Mouse (Mus musculus) cerebellum, adult 18-20 months (tissue): ENCODE measurements at regions not wholly inside any gene's neighbourhood (a gene's known extent, or its start where the extent isn't known, plus 50 kb on each side); places are given as distances from the start of the nearest gene placed in this dataset.
A peak's percentile ranks its signal among the peaks of the same experiment; 100 is the strongest.
"Not testable (repeated sequence)": the region's sequence is repeated elsewhere in the genome, so short reads cannot be mapped to it uniquely, and the experiment has no call there.

Experiments
- DNase-seq, 2 experiments: peaks; one replicate each; pipeline ENCODE4 v3.0.0; 2021

DNA sequence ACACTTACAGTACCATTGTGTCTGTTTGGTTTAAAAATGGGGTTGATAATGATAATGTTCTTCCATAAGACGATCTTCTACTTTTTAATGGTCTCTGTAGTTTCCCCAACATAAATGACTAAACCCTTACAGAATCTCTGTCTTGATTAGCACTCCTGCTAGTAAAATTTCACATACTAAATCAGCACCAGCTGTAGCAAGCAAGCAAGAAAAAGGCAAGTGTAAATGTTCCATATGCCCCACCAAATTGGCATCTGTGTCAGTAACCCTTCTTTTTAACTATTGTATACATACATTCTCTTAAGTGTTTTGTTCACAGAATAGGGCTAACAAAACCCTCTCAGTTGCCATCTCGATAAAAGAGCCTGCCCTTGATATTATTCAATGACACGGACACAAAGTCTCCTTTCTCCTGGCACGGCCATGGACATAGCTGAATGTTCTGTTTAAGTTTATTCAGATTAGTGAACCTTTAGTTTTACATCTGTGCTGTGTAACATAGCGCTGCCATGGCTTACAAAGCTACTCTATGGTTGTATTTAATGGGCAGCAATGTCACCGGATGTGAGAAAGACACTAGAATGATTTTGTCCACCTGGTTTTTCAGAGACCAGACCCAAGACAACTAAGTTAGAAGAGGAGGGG is 414.3 kb downstream of the Gtdc1 start:
- DNase-seq = no peak

DNA sequence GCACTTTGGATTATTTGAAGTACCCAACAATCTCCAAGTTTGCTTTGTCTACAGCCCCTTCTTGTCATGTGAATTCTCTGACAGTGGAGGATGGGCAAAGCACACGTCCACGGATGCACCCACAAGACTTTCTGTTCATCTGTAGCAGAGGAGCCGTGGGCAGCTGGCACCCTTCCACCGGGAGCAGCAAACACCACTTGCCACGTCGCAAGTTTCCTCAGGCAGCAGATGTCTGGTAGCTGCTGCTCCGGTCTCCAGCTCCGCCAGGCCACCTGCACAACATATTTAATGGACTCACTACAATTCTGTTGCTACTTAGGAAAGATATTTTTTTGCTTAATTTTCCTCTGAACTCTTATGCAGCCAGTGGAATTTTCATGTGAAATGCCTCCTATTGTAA is 415.1 kb downstream of the Gtdc1 start:
- DNase-seq = no peak

DNA sequence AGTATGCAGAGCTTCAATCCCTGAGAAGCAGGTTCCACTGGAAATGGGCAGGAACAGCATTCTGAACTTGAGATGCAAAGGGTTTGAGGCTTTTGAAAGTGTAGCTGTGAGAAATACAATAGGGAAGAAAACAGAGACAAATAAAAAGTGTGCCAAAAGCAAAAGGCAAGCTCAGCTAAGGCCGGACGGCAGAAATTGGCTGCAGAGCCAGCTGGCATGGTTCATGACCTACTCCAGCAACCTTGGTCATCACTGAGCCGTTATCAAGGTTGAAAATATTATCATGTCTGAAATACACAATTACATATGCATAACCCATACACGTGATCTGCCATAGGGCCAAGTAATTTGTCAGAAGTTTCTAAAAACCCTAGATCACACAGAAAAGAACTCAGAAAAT is 418.4 kb downstream of the Gtdc1 start:
- DNase-seq = peak in 1 of 2 experiments; percentile 4

DNA sequence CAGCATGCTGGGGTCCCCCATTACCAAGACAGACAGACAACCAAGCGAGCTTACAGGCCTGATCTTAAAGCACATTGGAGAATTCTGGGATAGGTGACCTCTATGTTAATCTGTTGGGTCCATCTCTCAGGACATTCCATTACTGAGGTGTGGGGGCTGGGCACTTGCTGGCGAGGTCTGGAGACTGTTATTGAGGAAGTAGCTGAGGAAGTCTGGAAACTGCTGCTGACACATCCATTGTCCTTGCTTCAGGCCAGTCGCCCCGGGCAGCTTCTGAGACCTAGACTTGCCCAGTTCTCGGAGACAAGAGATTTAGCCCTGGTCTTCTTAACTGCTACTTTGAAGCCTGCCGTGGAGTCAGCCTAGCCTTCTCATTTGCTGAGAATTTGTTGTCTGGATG is 423.2 kb downstream of the Gtdc1 start:
- DNase-seq = no peak

DNA sequence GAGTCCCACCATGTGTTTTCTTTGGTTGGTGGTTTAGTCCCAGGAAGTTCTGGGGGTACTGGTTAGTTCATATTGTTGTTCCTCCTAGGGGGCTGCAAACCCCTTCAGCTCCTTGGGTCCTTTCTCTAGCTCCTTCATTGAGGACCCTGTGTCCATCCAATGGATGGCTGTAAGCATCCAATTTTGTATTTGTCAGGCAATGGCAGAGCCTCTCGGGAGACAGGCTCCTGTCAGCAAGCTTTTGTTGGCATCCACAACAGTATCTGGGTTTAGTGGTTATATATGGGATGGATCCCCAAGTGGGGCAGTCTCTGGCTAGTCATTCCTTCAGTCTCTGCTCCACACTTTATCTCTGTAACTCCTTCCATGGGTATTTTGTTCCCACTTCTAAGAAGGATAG is 436.7 kb downstream of the Gtdc1 start:
- DNase-seq = not testable (repeated sequence)

DNA sequence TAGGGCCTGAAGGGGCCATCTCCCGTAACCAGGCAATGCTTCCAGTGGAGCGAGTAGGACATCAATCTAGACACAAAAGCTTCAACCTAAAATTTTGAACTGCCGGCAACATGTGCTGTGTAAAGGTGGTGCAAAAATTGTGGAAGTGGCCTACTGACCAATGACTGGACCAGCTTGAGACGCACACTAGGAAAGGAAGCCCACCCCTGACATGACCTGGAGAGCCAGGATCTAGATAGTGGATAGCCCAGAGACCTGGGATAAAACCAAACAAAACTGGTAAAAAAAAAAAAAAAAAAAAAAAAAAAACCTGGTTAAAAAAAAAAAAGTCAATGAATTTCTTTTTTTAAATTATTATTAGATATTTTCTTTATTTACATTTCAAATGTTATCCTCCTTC is 437.2 kb downstream of the Gtdc1 start:
- DNase-seq = no peak

DNA sequence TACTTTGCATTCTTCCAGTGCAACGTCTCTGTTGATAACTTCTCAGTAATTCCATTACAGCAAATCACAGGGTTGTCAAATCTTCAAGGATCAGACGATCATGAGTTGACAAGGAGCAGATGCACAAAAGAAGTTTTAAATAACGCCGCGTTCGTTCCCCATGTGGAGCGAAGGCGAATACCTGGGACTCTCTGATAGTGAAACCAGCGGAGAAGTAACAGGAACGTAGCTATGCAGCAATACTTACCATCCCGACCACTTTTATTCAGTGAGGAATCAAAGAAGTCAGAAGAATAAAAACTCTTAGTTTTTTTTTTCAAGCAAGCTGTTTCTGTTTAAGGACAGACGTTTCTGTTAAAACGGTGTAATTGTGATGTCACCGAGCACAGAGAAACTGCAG is 441.6 kb downstream of the Gtdc1 start:
- no peak for DNase-seq

DNA sequence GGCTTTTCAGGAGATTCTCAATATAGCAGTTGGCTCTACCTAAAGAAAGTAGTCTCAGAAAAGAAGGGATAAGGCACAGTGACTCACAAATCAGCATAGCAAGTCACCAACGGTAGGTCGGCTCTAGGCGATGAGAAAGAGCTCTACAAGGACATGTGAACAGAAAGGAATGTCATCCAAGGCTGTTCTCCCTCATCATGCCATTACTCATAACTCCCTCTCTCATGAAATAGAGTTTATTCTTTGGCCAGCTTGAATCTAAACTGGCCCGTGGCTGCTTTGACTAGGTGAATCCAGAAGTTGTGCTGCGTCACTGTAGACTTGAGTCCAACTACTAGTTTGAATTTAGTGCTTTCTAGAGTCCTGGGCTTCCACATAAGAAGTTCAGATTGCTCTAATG is 447.7 kb downstream of the Gtdc1 start:
- DNase-seq = no peak

DNA sequence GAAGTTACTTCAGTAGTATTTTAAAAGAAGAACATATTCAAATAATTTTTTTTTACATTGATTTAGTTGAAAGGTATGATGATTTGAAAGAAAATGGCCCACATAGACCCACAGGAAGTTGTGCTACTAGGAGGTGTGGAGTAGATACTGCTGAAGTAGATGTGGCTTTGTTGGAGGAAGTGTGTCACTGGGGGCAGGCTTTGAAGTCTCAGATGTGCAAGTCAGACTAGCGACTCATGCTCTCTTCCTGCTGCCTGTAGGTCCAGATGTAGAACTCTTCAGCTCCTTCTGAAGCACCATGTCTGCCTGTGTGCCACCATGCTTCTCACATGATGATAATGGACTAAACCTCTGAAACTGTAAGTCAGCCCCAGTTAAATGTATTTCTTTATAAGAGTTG is 452.0 kb downstream of the Gtdc1 start:
- DNase-seq = no peak

DNA sequence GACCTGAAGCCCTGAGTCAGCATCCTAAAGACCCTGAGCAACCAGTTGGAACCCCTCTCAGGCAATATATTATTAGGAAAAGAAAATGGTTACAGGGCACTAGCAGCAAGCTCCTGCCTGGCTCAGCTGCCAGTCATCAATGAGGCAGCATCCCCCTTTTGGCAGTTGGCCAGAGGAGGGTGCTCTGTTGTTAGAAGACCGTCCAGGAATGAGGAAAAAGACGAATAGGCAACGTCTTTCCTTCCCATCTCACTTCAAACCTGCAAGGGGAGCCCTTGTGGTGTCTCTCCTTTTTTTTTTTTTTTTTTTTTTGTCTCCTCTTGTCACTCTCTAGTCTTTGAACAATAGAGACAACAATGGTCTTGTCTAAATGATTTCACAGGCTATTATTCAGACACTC is 452.8 kb downstream of the Gtdc1 start:
- no peak for DNase-seq

DNA sequence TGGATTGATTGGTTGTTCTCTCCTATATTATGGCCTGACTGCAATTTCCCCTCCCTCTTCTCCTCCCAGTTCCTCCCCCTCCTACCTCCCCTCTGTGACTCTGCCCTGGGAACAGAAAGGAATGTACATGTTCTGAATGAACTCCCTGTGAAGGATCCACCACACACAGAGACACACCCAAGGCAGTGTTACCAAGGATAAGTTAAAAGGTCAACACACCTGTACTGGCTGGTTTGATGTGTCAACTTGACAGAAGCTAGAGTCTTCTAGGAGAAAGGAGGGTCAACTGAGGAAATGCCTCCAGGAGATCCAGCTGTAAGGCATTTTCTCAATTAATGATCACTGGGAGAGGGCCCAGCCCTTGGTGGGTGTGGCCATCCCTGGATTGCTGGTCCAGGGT is 456.1 kb downstream of the Gtdc1 start:
- DNase-seq = no peak

DNA sequence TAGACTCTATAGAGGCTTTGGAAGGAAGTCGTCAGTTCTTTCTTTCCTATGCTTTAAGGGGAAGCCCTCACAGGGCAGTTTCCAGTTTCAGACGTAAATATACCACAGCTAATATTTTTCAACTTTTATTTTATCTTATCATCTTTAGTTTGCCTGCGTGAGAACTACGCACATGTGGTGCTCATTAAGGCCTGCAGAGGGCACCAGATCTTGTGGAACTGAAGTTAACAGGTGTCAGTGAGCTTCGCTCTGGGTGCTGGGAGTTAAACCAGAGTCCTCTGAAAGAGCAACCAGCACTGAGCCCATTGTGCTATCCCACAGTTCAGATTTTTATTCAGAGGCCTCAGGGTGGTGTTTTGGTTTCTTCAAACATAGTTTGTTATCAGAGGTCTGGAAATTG is 456.5 kb downstream of the Gtdc1 start:
- no peak for DNase-seq

DNA sequence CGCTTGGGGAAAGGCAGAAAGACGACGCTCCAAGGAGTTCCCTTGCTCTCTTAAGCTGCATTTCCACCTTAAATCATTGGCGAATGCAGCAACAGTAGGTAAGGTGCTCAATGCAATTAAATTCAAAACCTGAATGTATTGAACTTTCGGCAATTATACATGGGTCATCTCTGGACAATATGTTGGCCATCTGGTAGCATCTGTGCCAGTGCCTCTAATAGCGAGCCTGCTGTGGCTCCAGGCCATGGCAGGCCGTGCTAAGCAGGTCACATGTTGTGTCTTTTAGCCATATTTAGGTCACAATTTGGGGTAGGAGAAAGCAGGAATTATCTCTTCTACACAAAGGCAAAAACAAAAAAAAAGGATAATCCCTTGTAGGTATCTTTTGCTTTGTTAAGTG is 462.8 kb downstream of the Gtdc1 start:
- peak; percentile 25 to 37 for DNase-seq

DNA sequence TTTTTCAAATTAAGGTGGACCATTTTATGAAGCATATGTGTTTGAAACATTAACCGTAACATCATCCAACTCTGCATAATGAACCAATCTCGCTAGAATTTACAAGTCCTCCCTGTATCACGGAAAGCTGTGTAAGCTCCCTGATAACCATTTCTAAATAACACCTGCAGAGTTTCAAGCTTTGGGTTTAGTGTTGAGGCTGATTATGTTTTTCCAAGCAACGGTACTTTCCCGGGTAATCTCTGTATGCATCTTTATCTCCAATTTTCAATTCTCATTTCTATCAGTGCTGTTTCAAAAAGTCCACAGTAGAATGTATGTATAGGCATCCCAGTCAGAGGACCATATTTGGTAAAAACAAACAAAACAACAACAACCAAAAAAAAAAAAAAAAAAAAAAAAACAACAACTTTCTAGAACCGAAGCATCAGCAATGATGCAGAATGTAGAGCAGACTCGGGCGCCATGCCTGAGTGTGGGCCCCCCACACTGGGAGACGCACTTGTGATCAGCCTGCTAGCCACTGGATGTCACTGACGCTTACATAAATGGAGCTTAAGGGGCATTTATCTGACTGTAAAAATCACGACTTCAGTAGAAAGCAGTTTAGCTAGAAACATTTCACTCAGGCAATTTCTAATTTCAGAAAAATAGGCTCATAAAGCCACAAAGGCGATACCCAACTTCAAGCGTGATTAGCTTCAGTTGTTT is 464.7 kb downstream of the Gtdc1 start:
- DNase-seq = no peak

DNA sequence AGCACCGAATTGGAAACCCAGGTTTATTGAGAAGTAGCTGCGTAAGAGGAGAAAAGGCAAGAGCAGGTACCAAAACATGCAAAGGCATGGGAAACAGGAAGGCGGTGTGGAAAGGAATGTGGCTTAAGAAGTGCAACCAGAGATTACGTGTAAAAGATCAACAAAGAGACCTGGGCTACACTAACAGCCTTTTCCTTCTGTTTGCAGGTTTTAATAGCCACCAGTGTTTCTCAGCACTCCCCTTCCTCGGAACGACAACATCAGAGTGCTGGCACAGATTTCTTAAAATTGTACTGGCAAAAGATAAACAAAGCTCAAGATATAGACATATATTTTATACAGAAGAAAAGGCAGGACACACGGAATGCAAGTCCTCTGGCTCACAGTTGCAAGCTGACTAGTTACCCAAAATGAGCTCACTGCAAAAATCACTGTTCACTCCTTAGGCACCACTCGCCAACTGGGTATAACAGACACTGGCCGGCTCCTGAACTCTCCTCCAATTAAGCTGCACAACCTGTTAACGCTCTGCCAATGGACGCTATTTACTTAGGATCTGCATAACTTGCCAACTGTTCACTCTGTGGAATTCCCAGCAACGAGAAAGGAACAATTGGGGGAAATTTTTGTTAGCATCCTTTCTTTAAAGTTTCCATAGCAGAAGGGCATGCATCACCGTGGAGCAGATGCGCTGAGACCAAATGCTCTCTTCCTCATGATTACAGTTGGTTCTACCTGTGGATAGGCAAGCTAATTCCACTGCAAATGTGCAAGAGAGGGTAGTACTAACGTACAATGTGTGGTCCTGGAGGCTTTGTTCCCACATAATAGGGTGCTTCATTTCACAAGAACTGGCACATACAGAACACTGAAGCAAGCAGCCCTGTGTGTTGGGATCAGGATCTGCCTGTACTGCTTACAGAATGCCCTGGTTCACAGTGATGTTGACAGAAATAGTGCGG is 465.9 kb downstream of the Gtdc1 start:
- DNase-seq = no peak

DNA sequence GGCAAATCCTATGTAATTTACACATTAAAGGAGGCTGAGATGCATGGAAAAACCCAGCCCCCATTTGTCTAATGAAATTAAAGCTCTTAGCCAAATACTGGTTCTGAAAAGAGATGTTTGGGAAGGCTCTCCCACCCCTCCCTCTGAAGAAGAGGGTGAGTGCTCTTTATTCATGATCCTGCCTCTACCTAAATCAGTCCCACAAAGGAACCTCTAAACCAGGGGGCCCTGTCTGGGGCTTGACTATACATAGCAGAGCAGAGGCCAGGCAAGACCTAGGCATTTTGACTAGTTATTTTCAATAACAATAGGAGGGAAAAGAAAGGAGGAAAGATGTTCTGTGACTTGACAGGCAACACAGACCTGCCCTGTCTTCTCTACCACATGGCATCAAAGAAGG is 478.0 kb downstream of the Gtdc1 start:
- DNase-seq = no peak
